Mouse (Mus musculus) intestine, embryonic 16.5 days (tissue): ENCODE data around the gene Rhob. TPM values are rescaled to one million over a fixed set of nuclear protein-coding genes. Genes with fewer than 3 reads are reported as not detected.

ENCODE experiments used
- ATAC-seq: fragments of 200-750 bp; cut with Nextera tagmentation; 2 replicates; pipeline ENCODE4 v1.8.0; 2017; ENCODE audit warnings: moderate TSS enrichment, moderate library complexity
- H3K27ac ChIP-seq: fragments of 300-500 bp; sonication (generic); 2 replicates; pipeline ENCODE4 v1.5.1; 2014; ENCODE audit warnings: mild to moderate bottlenecking, low read length
- H3K27me3 ChIP-seq: fragments of 300-500 bp; sonication (generic); replicated peaks from 2 replicates; pipeline ENCODE4 v1.6.1; 2014; ENCODE audit warnings: low read length, control low read depth, mixed read lengths; ENCODE audit not compliant: control insufficient read depth, insufficient read depth
- H3K36me3 ChIP-seq: fragments of 300-500 bp; sonication (generic); 2 replicates; pipeline ENCODE4 v1.6.1; 2014; ENCODE audit warnings: low read length, control low read depth; ENCODE audit not compliant: control insufficient read depth, insufficient read depth
- H3K4me1 ChIP-seq: fragments of 300-500 bp; sonication (generic); 2 replicates; pipeline ENCODE4 v1.6.1; 2014; ENCODE audit warnings: low read length, control low read depth, mixed read lengths; ENCODE audit not compliant: control insufficient read depth, insufficient read depth
- H3K4me2 ChIP-seq: fragments of 300-500 bp; sonication (generic); 2 replicates; pipeline ENCODE4 v1.6.1; 2014; ENCODE audit warnings: low read depth, low read length, control low read depth
- H3K4me3 ChIP-seq: fragments of 300-500 bp; sonication (generic); 2 replicates; pipeline ENCODE4 v1.5.1; 2014; ENCODE audit warnings: mild to moderate bottlenecking, low read length
- H3K9ac ChIP-seq: fragments of 300-500 bp; sonication (generic); 2 replicates; pipeline ENCODE4 v1.6.1; 2014; ENCODE audit warnings: low read depth, low read length
- H3K9me3 ChIP-seq: fragments of 300-500 bp; sonication (generic); 2 replicates; pipeline ENCODE4 v1.6.1; 2016; ENCODE audit warnings: low read length, control low read depth; ENCODE audit not compliant: control insufficient read depth
- WGBS: fragments of 180-500 bp; shearing (Covaris S2); extraction: QIAGEN DNeasy Blood & Tissue Kit; methylation state at CpG from one replicate; pipeline ENCODE4 v1.1.7; 2014; 5-methylcytosine and 5-hydroxymethylcytosine counted together
- polyA plus RNA-seq: library from polyadenylated mRNA; unstranded; fragments of >200 nt; fragmentation: Nextera tagmentation; extraction: Ambion mirVana; gene quantifications from 2 replicates; pipeline ENCODE4 v1.2.1, GENCODE M21; 2015

The Rhob gene
- polyA plus RNA-seq, 1 experiment from 2014 or later, result 24.1 TPM

- Histone ChIP-seq H3K4me2 (no peak overlapping the region), H3K9me3 (no peaks in the 10 kb centered on the region), H3K4me1 (peaks cover 13% of the 10 kb centered on the region), H3K27me3 (no peaks in the 10 kb centered on the region), H3K4me3 (no peak overlapping the region), H3K27ac (0 out of 2 replicates have a peak overlapping the region, but pooled peaks have one; percentile 28), H3K36me3 (no peaks in the 10 kb centered on the region), H3K9ac (no peak overlapping the region)
- ATAC-seq, result peak; percentile 84
- WGBS, result 60% methylated on average over 5 of the region's 5 CpGs
Observed at GRCm38 (mm10) chr12:8487959-8488651, 11.7 kb downstream of the Rhob start.

GRCm38 (mm10) chr12:8487281-8487680, 12.5 kb downstream of the Rhob start:
- ATAC-seq, result no peak
- Histone ChIP-seq H3K4me2 (no peak overlapping the region), H3K27me3 (no peaks in the 10 kb centered on the region), H3K27ac (no peak overlapping the region), H3K9ac (no peak overlapping the region), H3K9me3 (no peaks in the 10 kb centered on the region), H3K36me3 (no peaks in the 10 kb centered on the region), H3K4me3 (no peak overlapping the region), H3K4me1 (peaks cover 13% of the 10 kb centered on the region)
- WGBS, result 70% methylated on average over 1 of the region's 1 CpGs

GRCm38 (mm10) chr12:8485247-8485646, 14.6 kb downstream of the Rhob start:
- 75% methylated on average over 7 of the region's 7 CpGs for WGBS
- Histone ChIP-seq H3K4me1 (peaks cover 8% of the 10 kb centered on the region), H3K9me3 (no peaks in the 10 kb centered on the region), H3K27me3 (no peaks in the 10 kb centered on the region), H3K4me3 (no peak overlapping the region), H3K36me3 (no peaks in the 10 kb centered on the region), H3K9ac (no peak overlapping the region), H3K27ac (no peak overlapping the region), H3K4me2 (no peak overlapping the region)
- no peak for ATAC-seq

- no peak for ATAC-seq
- WGBS, result 69% methylated on average over 2 of the region's 2 CpGs
- H3K27me3 ChIP-seq, result no peaks in the 10 kb centered on the region
Observed at GRCm38 (mm10) chr12:8482169-8482568, 17.6 kb downstream of the Rhob start.

GRCm38 (mm10) chr12:8474836-8475387, 24.9 kb downstream of the Rhob start:
- no peaks in the 10 kb centered on the region for H3K36me3 ChIP-seq
- H3K9ac ChIP-seq, result no peak overlapping the region
- H3K4me3 ChIP-seq, result no peak overlapping the region
- ATAC-seq, result no peak
- no peaks in the 10 kb centered on the region for H3K9me3 ChIP-seq
- H3K4me2 ChIP-seq, result no peak overlapping the region
- H3K4me1 ChIP-seq, result peaks cover 12% of the 10 kb centered on the region; the same call in 1 of the 2 replicates
- no peaks in the 10 kb centered on the region for H3K27me3 ChIP-seq
- WGBS, result 62% methylated on average over 6 of the region's 6 CpGs
- no peak overlapping the region for H3K27ac ChIP-seq

More at GRCm38 (mm10) chr12:8482169-8482568, 17.6 kb downstream of the Rhob start:
- Histone ChIP-seq H3K4me3 (no peak overlapping the region), H3K4me2 (no peak overlapping the region), H3K36me3 (no peaks in the 10 kb centered on the region), H3K9ac (no peak overlapping the region), H3K4me1 (no peaks in the 10 kb centered on the region), H3K27ac (no peak overlapping the region), H3K9me3 (no peaks in the 10 kb centered on the region)

- ATAC-seq, result peak; percentile 41; the same call in 1 of the 2 replicates
- Histone ChIP-seq H3K9me3 (no peaks in the 10 kb centered on the region), H3K4me2 (no peak overlapping the region), H3K4me3 (no peak overlapping the region), H3K9ac (no peak overlapping the region), H3K36me3 (no peaks in the 10 kb centered on the region), H3K27me3 (no peaks in the 10 kb centered on the region), H3K4me1 (peaks cover 18% of the 10 kb centered on the region; the same call in 1 of the 2 replicates), H3K27ac (no peak overlapping the region)
- 58% methylated on average over 7 of the region's 7 CpGs for WGBS
Observed at GRCm38 (mm10) chr12:8472591-8473358, 27.0 kb downstream of the Rhob start.

- no peak overlapping the region for H3K27ac ChIP-seq
- WGBS, result 39% methylated on average over 4 of the region's 4 CpGs
- H3K9ac ChIP-seq, result no peak overlapping the region
Observed at GRCm38 (mm10) chr12:8472051-8472450, 27.8 kb downstream of the Rhob start.

GRCm38 (mm10) chr12:8470962-8471361, 28.8 kb downstream of the Rhob start:
- no peaks in the 10 kb centered on the region for H3K36me3 ChIP-seq
- 85% methylated on average over 2 of the region's 2 CpGs for WGBS
- no peaks in the 10 kb centered on the region for H3K27me3 ChIP-seq
- H3K9ac ChIP-seq, result no peak overlapping the region
- no peak for ATAC-seq
- no peak overlapping the region for H3K4me2 ChIP-seq
- no peak overlapping the region for H3K4me3 ChIP-seq
- peaks cover 18% of the 10 kb centered on the region; the same call in 1 of the 2 replicates for H3K4me1 ChIP-seq
- no peaks in the 10 kb centered on the region for H3K9me3 ChIP-seq
- H3K27ac ChIP-seq, result no peak overlapping the region

More at GRCm38 (mm10) chr12:8472051-8472450, 27.8 kb downstream of the Rhob start:
- Histone ChIP-seq H3K27me3 (no peaks in the 10 kb centered on the region), H3K9me3 (no peaks in the 10 kb centered on the region), H3K4me1 (peaks cover 18% of the 10 kb centered on the region; the same call in 1 of the 2 replicates), H3K4me3 (no peak overlapping the region), H3K4me2 (no peak overlapping the region), H3K36me3 (no peaks in the 10 kb centered on the region)
- ATAC-seq, result no peak

GRCm38 (mm10) chr12:8469742-8470494, 29.9 kb downstream of the Rhob start:
- no peak overlapping the region for H3K9ac ChIP-seq
- H3K9me3 ChIP-seq, result no peaks in the 10 kb centered on the region
- H3K36me3 ChIP-seq, result no peaks in the 10 kb centered on the region
- H3K27me3 ChIP-seq, result no peaks in the 10 kb centered on the region
- H3K27ac ChIP-seq, result no peak overlapping the region
- H3K4me2 ChIP-seq, result no peak overlapping the region
- no peak overlapping the region for H3K4me3 ChIP-seq
- peak; percentile 69 for ATAC-seq
- 60% methylated on average over 20 of the region's 25 CpGs for WGBS
- H3K4me1 ChIP-seq, result peaks cover 12% of the 10 kb centered on the region; the same call in 1 of the 2 replicates
